Mouse (Mus musculus): ENCODE results near the gene 2700097O09Rik.
"Not testable (repeated sequence)": the region's sequence is repeated elsewhere in the genome, so short reads cannot be mapped to it uniquely, and the experiment has no call there.

2700097O09Rik gene

GRCm38 (mm10) chr12:55079726-55080600 is at the start of gene 2700097O09Rik, which contains the start of gene Srp54a:
2700097O09Rik (minus strand) TSS chr12:55080110.
Srp54a (plus strand) TSS chr12:55080262.
- DNase-seq (ENCODE audit: low spot score) = peak; percentile 87

- not testable (repeated sequence) for DNase-seq (ENCODE audit: low spot score)
Measured at GRCm38 (mm10) chr12:55124731-55125130, 44.8 kb upstream of the 2700097O09Rik start.

GRCm38 (mm10) chr12:55124242-55124641 is 44.3 kb upstream of the 2700097O09Rik start, which contains the start of gene Fam177a:
Fam177a (plus strand) TSS chr12:55124469.
- not testable (repeated sequence) for DNase-seq (ENCODE audit: low spot score)

DNA sequence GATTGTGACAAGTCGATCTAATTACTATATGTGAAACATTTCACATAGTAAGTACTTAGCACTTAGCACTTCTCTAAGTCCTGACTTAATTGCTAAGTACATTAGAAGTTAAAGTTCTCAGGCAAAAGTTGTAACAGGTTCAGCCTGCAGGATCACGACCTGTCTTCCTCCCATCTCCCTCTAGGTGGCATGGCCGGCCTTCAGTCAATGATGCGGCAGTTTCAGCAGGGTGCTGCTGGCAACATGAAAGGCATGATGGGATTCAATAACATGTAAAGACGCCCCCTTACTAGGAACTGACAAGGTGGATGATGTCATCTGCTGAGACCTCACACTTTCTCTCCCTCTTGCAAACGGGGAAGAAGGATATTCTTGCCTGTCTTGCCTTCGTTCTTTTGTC is 32.7 kb upstream of the 2700097O09Rik start:
- not testable (repeated sequence) for DNase-seq (ENCODE audit: low spot score)

DNA sequence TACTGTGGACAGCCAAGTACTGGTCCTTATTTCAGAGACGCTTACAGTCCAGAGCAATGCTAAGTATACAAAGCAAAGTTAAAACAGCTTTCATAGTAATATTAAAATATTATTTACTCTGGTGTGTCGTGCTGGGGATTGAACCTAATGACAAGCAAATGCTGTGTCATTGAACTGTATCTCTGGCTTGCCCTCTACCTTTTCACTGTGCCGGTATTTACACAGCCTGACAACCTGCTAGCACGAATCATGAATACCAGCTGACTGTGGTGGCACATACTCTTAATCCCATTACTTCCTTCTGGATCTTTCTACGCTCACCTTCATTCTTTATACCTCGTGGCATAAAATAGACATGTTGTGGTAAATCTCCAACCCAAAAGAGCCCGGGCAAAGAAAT is 12.2 kb upstream of the 2700097O09Rik start:
- DNase-seq (ENCODE audit: low spot score) = not testable (repeated sequence)

- DNase-seq (ENCODE audit: low spot score) = not testable (repeated sequence)
Measured at GRCm38 (mm10) chr12:55080601-55080942, 662 bp upstream of the 2700097O09Rik start.

DNA sequence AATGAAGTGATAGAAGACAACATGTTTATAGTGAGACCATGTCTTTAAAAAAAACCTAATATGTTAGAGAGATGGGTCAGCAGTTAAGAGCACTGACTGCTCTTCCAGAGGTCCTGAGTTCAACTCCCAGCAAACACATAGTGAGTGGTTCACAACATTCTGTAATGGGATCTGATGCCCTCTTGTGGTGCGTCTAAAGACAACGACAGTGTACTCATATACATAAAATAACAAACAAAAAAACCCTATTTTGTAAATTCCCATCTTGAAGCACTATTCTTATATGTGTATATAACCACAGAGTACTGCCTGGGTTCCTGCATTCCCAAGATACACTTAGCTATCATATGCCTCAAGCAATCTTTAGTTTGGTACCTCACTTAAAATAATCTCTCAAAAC is 1.2 kb downstream of the 2700097O09Rik start:
- DNase-seq (ENCODE audit: low spot score) = not testable (repeated sequence)

DNA sequence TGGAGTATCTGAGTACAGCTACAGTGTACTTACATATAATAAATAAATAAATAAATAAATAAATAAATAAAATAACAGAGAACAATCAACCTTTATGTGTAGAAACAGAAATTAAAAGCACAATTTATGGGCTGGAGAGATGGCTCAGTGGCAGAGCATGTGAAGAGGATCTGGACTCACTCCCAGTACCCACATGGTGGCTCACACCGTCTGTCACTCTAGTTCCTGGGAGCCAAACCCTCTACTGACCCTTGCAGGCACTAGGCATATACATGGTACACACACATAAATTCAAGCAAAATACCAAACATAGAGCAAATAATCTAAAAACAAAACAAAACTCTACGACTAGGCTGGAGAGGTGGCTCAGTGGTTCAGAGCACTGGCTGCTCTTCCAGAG is 4.6 kb downstream of the 2700097O09Rik start:
- no peak for DNase-seq (ENCODE audit: low spot score)

GRCm38 (mm10) chr12:55073686-55074085 is 6.2 kb downstream of the 2700097O09Rik start:
- no peak for DNase-seq (ENCODE audit: low spot score)

GRCm38 (mm10) chr12:55072495-55072894 is 7.4 kb downstream of the 2700097O09Rik start:
- no peak for DNase-seq (ENCODE audit: low spot score)

GRCm38 (mm10) chr12:55062141-55062540 is 17.8 kb downstream of the 2700097O09Rik start:
- DNase-seq (ENCODE audit: low spot score) = no peak

- no peak for DNase-seq (ENCODE audit: low spot score)
Measured at GRCm38 (mm10) chr12:55061006-55061405, 18.9 kb downstream of the 2700097O09Rik start.

- no peak for DNase-seq (ENCODE audit: low spot score)
Measured at GRCm38 (mm10) chr12:55060212-55060898, 19.6 kb downstream of the 2700097O09Rik start.

DNA sequence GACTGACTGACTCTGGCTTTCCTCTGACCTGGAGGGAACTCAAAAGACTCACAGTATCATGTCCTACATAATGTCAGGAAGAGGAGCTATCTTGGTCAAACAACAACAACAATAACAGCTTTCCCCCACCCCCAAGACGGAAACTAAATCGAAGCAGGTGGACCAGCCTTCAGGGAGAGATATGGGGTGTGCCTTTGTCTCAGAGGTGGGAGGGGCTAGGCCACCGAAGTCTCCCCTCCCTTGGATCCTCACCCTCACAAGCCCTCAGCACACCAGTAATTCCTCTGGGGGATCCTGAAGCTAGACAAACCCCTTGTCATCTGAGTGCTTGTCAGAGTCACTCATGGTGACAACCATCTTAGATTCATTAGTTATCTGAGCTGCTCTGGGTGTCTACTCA is 20.1 kb downstream of the 2700097O09Rik start:
- DNase-seq (ENCODE audit: low spot score) = no peak

- DNase-seq (ENCODE audit: low spot score) = no peak
Measured at GRCm38 (mm10) chr12:55058865-55059615, 20.9 kb downstream of the 2700097O09Rik start.

DNA sequence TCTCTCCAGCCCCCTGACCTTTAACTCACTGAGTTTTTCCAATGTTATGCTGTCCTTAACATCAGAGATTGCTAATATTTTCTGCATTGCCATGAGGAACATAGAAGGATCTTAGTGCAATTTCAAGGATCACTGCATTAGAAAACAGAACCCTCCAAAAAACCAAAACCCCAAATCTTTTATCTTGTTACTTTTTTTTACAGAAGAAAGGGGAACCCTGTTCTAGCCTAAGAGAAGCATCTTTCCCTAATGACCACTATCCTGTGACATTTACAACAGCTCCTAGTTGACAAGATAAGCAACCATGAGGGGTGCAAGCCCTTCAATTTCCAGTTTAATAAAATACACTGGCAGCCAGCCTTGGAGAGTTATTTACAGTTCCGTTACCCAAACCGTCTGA is 23.2 kb downstream of the 2700097O09Rik start:
- DNase-seq (ENCODE audit: low spot score) = no peak

- no peak for DNase-seq (ENCODE audit: low spot score)
Measured at GRCm38 (mm10) chr12:55054551-55055241, 25.2 kb downstream of the 2700097O09Rik start.

DNA sequence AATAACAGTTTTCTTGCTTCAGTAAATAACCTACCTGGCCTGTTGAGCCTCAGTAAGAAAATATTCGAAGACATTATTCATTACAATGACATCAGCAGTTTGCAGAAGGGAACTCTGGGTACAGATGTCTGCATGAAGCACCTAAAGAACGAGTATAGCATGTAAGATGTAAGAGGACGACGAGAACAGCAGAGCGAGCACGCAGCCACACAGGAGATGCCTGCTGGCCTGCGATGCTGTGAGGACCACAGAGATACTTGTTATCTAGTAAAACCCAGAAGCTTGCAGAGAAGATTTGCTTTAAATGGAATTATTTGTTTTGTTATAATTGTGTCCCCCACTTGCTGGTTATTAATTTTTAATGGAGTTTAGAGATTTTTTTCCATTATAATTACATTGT is 26.6 kb downstream of the 2700097O09Rik start:
- DNase-seq (ENCODE audit: low spot score) = no peak

- no peak for DNase-seq (ENCODE audit: low spot score)
Measured at GRCm38 (mm10) chr12:55051210-55052173, 28.4 kb downstream of the 2700097O09Rik start.

- no peak for DNase-seq (ENCODE audit: low spot score)
Measured at GRCm38 (mm10) chr12:55049731-55050353, 30.1 kb downstream of the 2700097O09Rik start.
